Mouse (Mus musculus) liver, embryonic 15.5 days (tissue): ENCODE measurements around the gene Pnpla2. TPM values are rescaled to one million over a fixed set of nuclear protein-coding genes. Genes with fewer than 3 reads are reported as not detected.

Source experiments
- ATAC-seq: fragments of 200-750 bp; cut with Nextera tagmentation; 2 replicates; pipeline ENCODE4 v1.8.0; 2017; ENCODE audit warnings: moderate number of reproducible peaks, mild to moderate bottlenecking, moderate library complexity; ENCODE audit not compliant: insufficient read depth
- H3K27ac ChIP-seq: fragments of 300-500 bp; sonication (generic); replicated peaks from 2 replicates; pipeline ENCODE4 v1.5.1; 2015; ENCODE audit warnings: mild to moderate bottlenecking, inconsistent platforms
- H3K27me3 ChIP-seq: fragments of 300-500 bp; sonication (generic); 2 replicates; pipeline ENCODE4 v1.6.1; 2015; ENCODE audit warnings: mild to moderate bottlenecking, inconsistent platforms
- H3K36me3 ChIP-seq: fragments of 300-500 bp; sonication (generic); replicated peaks from 2 replicates; pipeline ENCODE4 v1.6.1; 2015; ENCODE audit warnings: moderate library complexity, mild to moderate bottlenecking, inconsistent platforms
- H3K4me1 ChIP-seq: fragments of 300-500 bp; sonication (generic); replicated peaks from 2 replicates; pipeline ENCODE4 v1.6.1; 2015; ENCODE audit warnings: inconsistent platforms
- H3K4me2 ChIP-seq: fragments of 300-500 bp; sonication (generic); 2 replicates; pipeline ENCODE4 v1.6.1; 2015; ENCODE audit warnings: moderate library complexity, mild to moderate bottlenecking, inconsistent platforms
- H3K4me3 ChIP-seq: fragments of 300-500 bp; sonication (generic); replicated peaks from 2 replicates; pipeline ENCODE4 v1.5.1; 2015; ENCODE audit warnings: mild to moderate bottlenecking, inconsistent platforms
- H3K9ac ChIP-seq: fragments of 300-500 bp; sonication (generic); 2 replicates; pipeline ENCODE4 v1.6.1; 2015; ENCODE audit warnings: moderate library complexity, mild to moderate bottlenecking, inconsistent platforms
- H3K9me3 ChIP-seq: fragments of 300-500 bp; sonication (generic); replicated peaks from 2 replicates; pipeline ENCODE4 v1.6.1; 2016; ENCODE audit warnings: inconsistent platforms
- WGBS: fragments of 180-500 bp; shearing (Covaris S2); methylation state at CpG from one replicate; pipeline ENCODE4 v1.1.7; 2015; ENCODE audit warnings: mixed read lengths; ENCODE audit not compliant: insufficient replicate concordance; 5-methylcytosine and 5-hydroxymethylcytosine counted together
- polyA plus RNA-seq: library from polyadenylated mRNA; unstranded; fragments of >200 nt; fragmentation: Nextera tagmentation; extraction: Ambion mirVana; gene quantifications from 2 replicates; pipeline ENCODE4 v1.2.1, GENCODE M21; 2015

Pnpla2 gene
- polyA plus RNA-seq, 1 experiment from 2014 or later: 15.3 TPM

DNA sequence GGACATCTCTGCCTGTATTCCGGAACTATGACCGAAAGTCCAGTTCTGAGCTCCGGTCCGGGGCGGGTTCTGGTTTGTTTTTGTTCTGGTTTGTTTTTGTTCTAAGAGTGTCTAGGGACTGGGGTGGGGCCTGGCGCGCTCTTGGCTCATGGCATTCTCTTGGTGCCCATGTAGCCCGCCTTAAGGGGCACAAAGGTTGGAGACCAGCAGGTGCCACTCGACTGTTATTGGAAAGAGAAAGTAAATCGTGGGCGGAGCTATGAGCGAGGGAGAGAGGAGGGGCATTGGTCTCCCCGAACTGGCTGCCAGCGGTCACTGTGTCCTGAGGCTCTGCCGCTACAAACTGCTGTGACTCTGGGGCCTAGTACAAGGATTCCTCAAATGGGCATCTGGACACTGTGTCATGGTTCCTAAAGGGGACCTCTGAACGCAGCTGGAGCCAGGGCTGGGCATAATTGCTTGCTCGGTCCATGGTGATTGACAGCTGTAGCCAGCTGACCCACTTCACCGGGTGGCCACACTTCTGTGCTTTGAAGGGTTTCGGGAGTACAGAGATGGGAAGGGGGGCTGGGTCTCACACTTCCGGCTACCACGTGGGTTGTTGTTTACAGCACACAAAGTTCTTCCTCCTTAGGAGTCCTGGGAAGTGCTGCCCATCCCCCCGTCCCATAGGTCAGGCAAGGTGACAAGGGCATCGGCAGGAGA, 764 bp downstream of the Pnpla2 start:
- H3K4me2 ChIP-seq: peak overlapping the region; percentile 99
- peak overlapping the region; percentile 71 for H3K9ac ChIP-seq
- H3K27ac ChIP-seq: peak overlapping the region; percentile 89
- peaks cover 56% of the 10 kb centered on the region for H3K4me1 ChIP-seq
- H3K36me3 ChIP-seq: peaks cover 28% of the 10 kb centered on the region
- peak overlapping the region; percentile 78 for H3K4me3 ChIP-seq
- peak; percentile 17 for ATAC-seq
- H3K9me3 ChIP-seq: no peaks in the 10 kb centered on the region
- peaks cover 21% of the 10 kb centered on the region for H3K27me3 ChIP-seq
- WGBS: 2% methylated on average over 23 of the region's 23 CpGs

- H3K9me3 ChIP-seq: no peaks in the 10 kb centered on the region
- H3K36me3 ChIP-seq: peaks cover 18% of the 10 kb centered on the region
- no peak overlapping the region for H3K27ac ChIP-seq
- H3K9ac ChIP-seq: no peak overlapping the region
- peaks cover 31% of the 10 kb centered on the region for H3K27me3 ChIP-seq
- peak overlapping the region; percentile 99 for H3K4me2 ChIP-seq
- no peak for ATAC-seq
- WGBS: 75% methylated on average over 6 of the region's 6 CpGs
- H3K4me3 ChIP-seq: peak overlapping the region; percentile 78; the same call in 1 of the 2 replicates
- H3K4me1 ChIP-seq: peaks cover 55% of the 10 kb centered on the region
Measured at GRCm38 (mm10) chr7:141456739-141457138, 1.7 kb downstream of the Pnpla2 start.

- Histone ChIP-seq H3K4me2 (no peak overlapping the region), H3K4me1 (peaks cover 54% of the 10 kb centered on the region), H3K4me3 (no peak overlapping the region), H3K9ac (no peak overlapping the region), H3K27me3 (peaks cover 36% of the 10 kb centered on the region), H3K9me3 (no peaks in the 10 kb centered on the region), H3K36me3 (peaks cover 13% of the 10 kb centered on the region), H3K27ac (no peak overlapping the region)
- no peak for ATAC-seq
- 82% methylated on average over 14 of the region's 14 CpGs for WGBS
Measured at GRCm38 (mm10) chr7:141457236-141457635, 2.2 kb downstream of the Pnpla2 start.

DNA sequence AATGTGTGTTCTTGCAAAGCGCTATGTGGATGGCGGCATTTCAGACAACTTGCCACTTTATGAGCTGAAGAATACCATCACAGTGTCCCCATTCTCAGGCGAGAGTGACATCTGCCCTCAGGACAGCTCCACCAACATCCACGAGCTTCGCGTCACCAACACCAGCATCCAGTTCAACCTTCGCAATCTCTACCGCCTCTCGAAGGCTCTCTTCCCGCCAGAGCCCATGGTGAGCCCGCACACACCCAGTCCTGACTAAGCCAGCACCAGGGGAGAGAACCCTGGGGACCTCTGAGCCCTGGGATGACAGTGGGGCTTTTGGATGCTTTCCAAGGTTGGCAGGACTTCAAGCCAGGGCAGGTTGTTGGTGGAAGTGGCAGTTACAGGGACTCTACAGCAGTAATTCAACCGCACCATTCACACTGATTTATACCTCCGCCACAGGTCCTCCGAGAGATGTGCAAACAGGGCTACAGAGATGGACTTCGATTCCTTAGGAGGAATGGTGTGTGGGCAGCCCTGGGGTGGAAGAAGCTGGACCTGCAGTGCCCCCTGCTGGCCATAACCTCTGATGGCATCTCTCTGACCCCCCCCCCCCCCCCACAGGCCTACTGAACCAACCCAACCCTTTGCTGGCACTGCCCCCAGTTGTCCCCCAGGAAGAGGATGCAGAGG, 3.1 kb downstream of the Pnpla2 start:
- ATAC-seq: no peak
- H3K4me1 ChIP-seq: peaks cover 55% of the 10 kb centered on the region
- 77% methylated on average over 15 of the region's 15 CpGs for WGBS
- H3K4me3 ChIP-seq: no peak overlapping the region
- no peak overlapping the region for H3K27ac ChIP-seq
- peaks cover 12% of the 10 kb centered on the region; the same call in 1 of the 2 replicates for H3K36me3 ChIP-seq
- H3K9ac ChIP-seq: no peak overlapping the region
- no peaks in the 10 kb centered on the region for H3K9me3 ChIP-seq
- H3K4me2 ChIP-seq: no peak overlapping the region
- H3K27me3 ChIP-seq: peaks cover 45% of the 10 kb centered on the region

DNA sequence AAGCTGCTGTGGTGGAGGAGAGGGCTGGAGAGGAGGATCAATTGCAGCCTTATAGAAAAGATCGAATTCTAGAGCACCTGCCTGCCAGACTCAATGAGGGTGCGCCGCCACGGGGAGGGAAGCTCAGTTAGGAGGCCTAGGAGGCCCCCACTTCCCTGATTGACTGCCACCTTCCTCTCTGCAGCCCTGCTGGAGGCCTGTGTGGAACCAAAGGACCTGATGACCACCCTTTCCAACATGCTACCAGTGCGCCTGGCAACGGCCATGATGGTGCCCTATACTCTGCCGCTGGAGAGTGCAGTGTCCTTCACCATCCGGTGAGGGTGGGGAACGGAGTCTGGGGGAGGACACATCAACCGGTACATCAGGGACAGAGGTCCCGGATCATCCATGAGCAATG, 3.7 kb downstream of the Pnpla2 start:
- Histone ChIP-seq H3K4me3 (no peak overlapping the region), H3K9ac (no peak overlapping the region)

DNA sequence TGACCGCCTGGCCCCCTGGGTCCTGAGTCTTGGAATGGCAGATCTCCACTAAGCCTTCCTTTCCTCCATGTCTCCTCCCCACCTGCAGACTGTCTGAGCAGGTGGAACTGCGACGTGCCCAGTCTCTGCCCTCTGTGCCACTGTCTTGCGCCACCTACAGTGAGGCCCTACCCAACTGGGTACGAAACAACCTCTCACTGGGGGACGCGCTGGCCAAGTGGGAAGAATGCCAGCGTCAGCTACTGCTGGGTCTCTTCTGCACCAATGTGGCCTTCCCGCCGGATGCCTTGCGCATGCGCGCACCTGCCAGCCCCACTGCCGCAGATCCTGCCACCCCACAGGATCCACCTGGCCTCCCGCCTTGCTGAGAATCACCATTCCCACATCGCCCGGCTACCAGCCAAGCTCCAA, 4.3 kb downstream of the Pnpla2 start:
- Histone ChIP-seq H3K4me1 (peaks cover 50% of the 10 kb centered on the region), H3K27me3 (peaks cover 57% of the 10 kb centered on the region), H3K4me3 (no peak overlapping the region), H3K9ac (no peak overlapping the region), H3K4me2 (no peak overlapping the region), H3K27ac (no peak overlapping the region), H3K9me3 (no peaks in the 10 kb centered on the region), H3K36me3 (peaks cover 12% of the 10 kb centered on the region; the same call in 1 of the 2 replicates)
- WGBS: 84% methylated on average over 17 of the region's 17 CpGs
- ATAC-seq: no peak

More for the DNA sequence above, 3.7 kb downstream of the Pnpla2 start:
- WGBS: 88% methylated on average over 11 of the region's 11 CpGs
- Histone ChIP-seq H3K4me1 (peaks cover 52% of the 10 kb centered on the region), H3K27me3 (peaks cover 50% of the 10 kb centered on the region), H3K27ac (no peak overlapping the region), H3K36me3 (peaks cover 12% of the 10 kb centered on the region; the same call in 1 of the 2 replicates), H3K9me3 (no peaks in the 10 kb centered on the region), H3K4me2 (no peak overlapping the region)
- no peak for ATAC-seq

DNA sequence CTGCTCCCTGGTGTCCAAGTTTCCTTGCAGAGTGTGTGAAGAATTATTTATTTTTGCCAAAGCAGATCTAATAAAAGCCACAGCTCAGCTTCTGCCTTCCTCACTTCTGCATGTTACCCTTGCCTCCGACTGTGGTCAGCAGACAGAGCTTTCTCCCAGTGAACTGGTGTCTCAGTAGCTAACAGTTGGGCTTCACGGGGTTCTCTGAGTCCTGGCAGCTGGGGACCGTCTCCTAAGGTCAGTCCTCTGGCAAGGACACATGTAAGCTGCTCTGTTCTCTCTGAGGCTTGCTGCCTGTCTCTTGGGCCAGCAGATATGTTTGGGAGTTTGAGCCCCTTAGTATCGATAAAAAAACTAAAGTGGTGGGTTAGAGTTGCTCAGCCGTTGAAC, 5.0 kb downstream of the Pnpla2 start:
- 59% methylated on average over 5 of the region's 5 CpGs for WGBS
- H3K4me2 ChIP-seq: no peak overlapping the region
- ATAC-seq: no peak
- peaks cover 63% of the 10 kb centered on the region for H3K27me3 ChIP-seq
- no peak overlapping the region for H3K9ac ChIP-seq
- H3K9me3 ChIP-seq: no peaks in the 10 kb centered on the region
- H3K27ac ChIP-seq: no peak overlapping the region
- H3K4me3 ChIP-seq: no peak overlapping the region
- peaks cover 12% of the 10 kb centered on the region; the same call in 1 of the 2 replicates for H3K36me3 ChIP-seq
- H3K4me1 ChIP-seq: peaks cover 50% of the 10 kb centered on the region

- peak within 1 kb of the TSS; percentile 50 for H3K4me3 ChIP-seq
- no peaks in the 10 kb centered on the region for H3K9me3 ChIP-seq
- peaks cover 12% of the 10 kb centered on the region; the same call in 1 of the 2 replicates for H3K36me3 ChIP-seq
- peak within 1 kb of the TSS; percentile 66 for H3K4me2 ChIP-seq
- H3K9ac ChIP-seq: peak within 1 kb of the TSS; percentile 40; the same call in 1 of the 2 replicates
- ATAC-seq: no peak
- H3K4me1 ChIP-seq: peaks cover 51% of the 10 kb centered on the region
- WGBS: 54% methylated on average over 15 of the region's 15 CpGs
- peaks cover 69% of the 10 kb centered on the region for H3K27me3 ChIP-seq
- H3K27ac ChIP-seq: 0 out of 2 replicates have a peak within 1 kb of the TSS, but pooled peaks have one; percentile 38
Measured at GRCm38 (mm10) chr7:141460391-141461113, 5.6 kb downstream of the Pnpla2 start, which contains the start of gene Cracr2b. TSS of gene Cracr2b (plus strand) at chr7:141461094.

- Histone ChIP-seq H3K4me1 (peaks cover 49% of the 10 kb centered on the region), H3K9ac (peak overlapping the region; percentile 40; the same call in 1 of the 2 replicates), H3K4me3 (peak overlapping the region; percentile 50), H3K36me3 (peaks cover 12% of the 10 kb centered on the region; the same call in 1 of the 2 replicates), H3K4me2 (peak overlapping the region; percentile 66), H3K27me3 (peaks cover 81% of the 10 kb centered on the region), H3K9me3 (no peaks in the 10 kb centered on the region), H3K27ac (no peak overlapping the region)
- WGBS: 3% methylated on average over 54 of the region's 59 CpGs
- no peak for ATAC-seq
Measured at GRCm38 (mm10) chr7:141461521-141462332, 6.7 kb downstream of the Pnpla2 start.

- WGBS: 16% methylated on average over 5 of the region's 5 CpGs
- Histone ChIP-seq H3K4me1 (peaks cover 51% of the 10 kb centered on the region), H3K9me3 (no peaks in the 10 kb centered on the region), H3K36me3 (peaks cover 12% of the 10 kb centered on the region; the same call in 1 of the 2 replicates), H3K9ac (no peak overlapping the region; the same call in 1 of the 2 replicates), H3K4me2 (peak overlapping the region; percentile 66), H3K27ac (0 out of 2 replicates have a peak overlapping the region, but pooled peaks have one; percentile 6), H3K27me3 (peaks cover 84% of the 10 kb centered on the region), H3K4me3 (peak overlapping the region; percentile 50)
- no peak for ATAC-seq
Measured at GRCm38 (mm10) chr7:141462333-141462821, 7.4 kb downstream of the Pnpla2 start.
